Mouse (Mus musculus) intestine, embryonic 16.5 days (tissue): Measurements from ENCODE around the gene Trpm8. TPM values are rescaled to one million over a fixed set of nuclear protein-coding genes. Genes with fewer than 3 reads are reported as not detected.
A peak's percentile ranks its signal among the peaks of the same experiment; 100 is the strongest.

Source experiments
- ATAC-seq: fragments of 200-750 bp; cut with Nextera tagmentation; 2 replicates; pipeline ENCODE4 v1.8.0; 2017; ENCODE audit warnings: moderate TSS enrichment, moderate library complexity
- H3K27ac ChIP-seq: fragments of 300-500 bp; sonication (generic); 2 replicates; pipeline ENCODE4 v1.5.1; 2014; ENCODE audit warnings: mild to moderate bottlenecking, low read length
- H3K27me3 ChIP-seq: fragments of 300-500 bp; sonication (generic); replicated peaks from 2 replicates; pipeline ENCODE4 v1.6.1; 2014; ENCODE audit warnings: low read length, control low read depth, mixed read lengths; ENCODE audit not compliant: control insufficient read depth, insufficient read depth
- H3K36me3 ChIP-seq: fragments of 300-500 bp; sonication (generic); 2 replicates; pipeline ENCODE4 v1.6.1; 2014; ENCODE audit warnings: low read length, control low read depth; ENCODE audit not compliant: control insufficient read depth, insufficient read depth
- H3K4me1 ChIP-seq: fragments of 300-500 bp; sonication (generic); 2 replicates; pipeline ENCODE4 v1.6.1; 2014; ENCODE audit warnings: low read length, control low read depth, mixed read lengths; ENCODE audit not compliant: control insufficient read depth, insufficient read depth
- H3K4me2 ChIP-seq: fragments of 300-500 bp; sonication (generic); 2 replicates; pipeline ENCODE4 v1.6.1; 2014; ENCODE audit warnings: low read depth, low read length, control low read depth
- H3K4me3 ChIP-seq: fragments of 300-500 bp; sonication (generic); 2 replicates; pipeline ENCODE4 v1.5.1; 2014; ENCODE audit warnings: mild to moderate bottlenecking, low read length
- H3K9ac ChIP-seq: fragments of 300-500 bp; sonication (generic); 2 replicates; pipeline ENCODE4 v1.6.1; 2014; ENCODE audit warnings: low read depth, low read length
- H3K9me3 ChIP-seq: fragments of 300-500 bp; sonication (generic); 2 replicates; pipeline ENCODE4 v1.6.1; 2016; ENCODE audit warnings: low read length, control low read depth; ENCODE audit not compliant: control insufficient read depth
- WGBS: fragments of 180-500 bp; shearing (Covaris S2); extraction: QIAGEN DNeasy Blood & Tissue Kit; methylation state at CpG from one replicate; pipeline ENCODE4 v1.1.7; 2014; 5-methylcytosine and 5-hydroxymethylcytosine counted together
- polyA plus RNA-seq: library from polyadenylated mRNA; unstranded; fragments of >200 nt; fragmentation: Nextera tagmentation; extraction: Ambion mirVana; gene quantifications from 2 replicates; pipeline ENCODE4 v1.2.1, GENCODE M21; 2015

Trpm8 gene
- polyA plus RNA-seq, 1 experiment from 2014 or later: not detected

- H3K27me3 ChIP-seq: no peaks in the 10 kb centered on the region
- H3K9me3 ChIP-seq: peaks cover 16% of the 10 kb centered on the region; the same call in 1 of the 2 replicates
- H3K36me3 ChIP-seq: peaks cover under 1% of the 10 kb centered on the region; the same call in 1 of the 2 replicates
- no peak for ATAC-seq
- H3K4me1 ChIP-seq: 0 out of 2 replicates have a peak, but pooled peaks cover 5% of the 10 kb centered on the region
- H3K4me2 ChIP-seq: no peak overlapping the region
- no peak overlapping the region for H3K4me3 ChIP-seq
- H3K9ac ChIP-seq: no peak overlapping the region
- WGBS: 58% methylated on average over 2 of the region's 2 CpGs
- H3K27ac ChIP-seq: no peak overlapping the region
Measured at GRCm38 (mm10) chr1:88255466-88255857, 22.0 kb upstream of the Trpm8 start.

- Histone ChIP-seq H3K9me3 (peaks cover 10% of the 10 kb centered on the region; the same call in 1 of the 2 replicates), H3K4me2 (no peak overlapping the region), H3K9ac (no peak overlapping the region), H3K27ac (no peak overlapping the region), H3K4me1 (0 out of 2 replicates have a peak, but pooled peaks cover 5% of the 10 kb centered on the region), H3K36me3 (peaks cover 6% of the 10 kb centered on the region), H3K27me3 (no peaks in the 10 kb centered on the region), H3K4me3 (no peak overlapping the region)
- 79% methylated on average over 13 of the region's 13 CpGs for WGBS
- ATAC-seq: no peak
Measured at GRCm38 (mm10) chr1:88255989-88256754, 21.3 kb upstream of the Trpm8 start.

- 77% methylated on average over 10 of the region's 10 CpGs for WGBS
- no peak overlapping the region for H3K4me3 ChIP-seq
- no peak overlapping the region for H3K9ac ChIP-seq
- 0 out of 2 replicates have a peak, but pooled peaks cover 5% of the 10 kb centered on the region for H3K4me1 ChIP-seq
- H3K36me3 ChIP-seq: peaks cover 15% of the 10 kb centered on the region
- H3K9me3 ChIP-seq: peaks cover 10% of the 10 kb centered on the region; the same call in 1 of the 2 replicates
- ATAC-seq: no peak
- H3K27me3 ChIP-seq: no peaks in the 10 kb centered on the region
- no peak overlapping the region for H3K4me2 ChIP-seq
- H3K27ac ChIP-seq: no peak overlapping the region
Measured at GRCm38 (mm10) chr1:88256886-88257663, 20.4 kb upstream of the Trpm8 start.

GRCm38 (mm10) chr1:88257681-88258080 is 19.8 kb upstream of the Trpm8 start:
- 82% methylated on average over 6 of the region's 6 CpGs for WGBS
- Histone ChIP-seq H3K36me3 (peaks cover 20% of the 10 kb centered on the region), H3K4me1 (0 out of 2 replicates have a peak, but pooled peaks cover 10% of the 10 kb centered on the region), H3K4me2 (no peak overlapping the region), H3K4me3 (no peak overlapping the region), H3K27ac (no peak overlapping the region), H3K9ac (no peak overlapping the region), H3K9me3 (peaks cover 10% of the 10 kb centered on the region; the same call in 1 of the 2 replicates), H3K27me3 (no peaks in the 10 kb centered on the region)
- ATAC-seq: no peak

- Histone ChIP-seq H3K36me3 (peaks cover 27% of the 10 kb centered on the region), H3K9ac (no peak overlapping the region), H3K4me3 (no peak overlapping the region), H3K27me3 (no peaks in the 10 kb centered on the region), H3K4me1 (0 out of 2 replicates have a peak, but pooled peaks cover 10% of the 10 kb centered on the region), H3K4me2 (no peak overlapping the region), H3K9me3 (peaks cover 10% of the 10 kb centered on the region; the same call in 1 of the 2 replicates), H3K27ac (no peak overlapping the region)
- 65% methylated on average over 6 of the region's 6 CpGs for WGBS
- ATAC-seq: no peak
Measured at GRCm38 (mm10) chr1:88258361-88258760, 19.1 kb upstream of the Trpm8 start.

GRCm38 (mm10) chr1:88258881-88259642 is 18.4 kb upstream of the Trpm8 start:
- H3K36me3 ChIP-seq: peaks cover 34% of the 10 kb centered on the region
- no peaks in the 10 kb centered on the region for H3K27me3 ChIP-seq
- WGBS: 72% methylated on average over 8 of the region's 8 CpGs
- 0 out of 2 replicates have a peak, but pooled peaks have one; percentile 1 for ATAC-seq
- H3K9me3 ChIP-seq: peaks cover 10% of the 10 kb centered on the region; the same call in 1 of the 2 replicates
- no peak overlapping the region for H3K4me2 ChIP-seq
- H3K4me3 ChIP-seq: no peak overlapping the region
- no peak overlapping the region for H3K9ac ChIP-seq
- H3K27ac ChIP-seq: no peak overlapping the region
- 0 out of 2 replicates have a peak, but pooled peaks cover 10% of the 10 kb centered on the region for H3K4me1 ChIP-seq

GRCm38 (mm10) chr1:88259643-88260024 is 17.8 kb upstream of the Trpm8 start:
- 77% methylated on average over 4 of the region's 4 CpGs for WGBS
- ATAC-seq: peak; percentile 11
- Histone ChIP-seq H3K36me3 (peaks cover 39% of the 10 kb centered on the region), H3K4me2 (no peak overlapping the region), H3K9me3 (peaks cover 10% of the 10 kb centered on the region; the same call in 1 of the 2 replicates), H3K4me3 (no peak overlapping the region), H3K27ac (no peak overlapping the region), H3K9ac (no peak overlapping the region), H3K27me3 (no peaks in the 10 kb centered on the region), H3K4me1 (0 out of 2 replicates have a peak, but pooled peaks cover 10% of the 10 kb centered on the region)

GRCm38 (mm10) chr1:88260114-88260513 is 17.3 kb upstream of the Trpm8 start:
- Histone ChIP-seq H3K9me3 (peaks cover 10% of the 10 kb centered on the region; the same call in 1 of the 2 replicates), H3K4me1 (0 out of 2 replicates have a peak, but pooled peaks cover 10% of the 10 kb centered on the region), H3K27me3 (no peaks in the 10 kb centered on the region), H3K27ac (no peak overlapping the region), H3K4me3 (no peak overlapping the region), H3K9ac (no peak overlapping the region), H3K4me2 (no peak overlapping the region), H3K36me3 (peaks cover 44% of the 10 kb centered on the region)
- 76% methylated on average over 6 of the region's 6 CpGs for WGBS
- ATAC-seq: peak; percentile 66
